Mouse (Mus musculus) lung, postnatal 0 days (tissue): ENCODE measurements around the gene Gse1. TPM values are rescaled to one million over a fixed set of nuclear protein-coding genes. Genes with fewer than 3 reads are reported as not detected.
A peak's percentile ranks its signal among the peaks of the same experiment; 100 is the strongest.

Experiments used
- ATAC-seq: fragments of 200-750 bp; cut with Nextera tagmentation; 2 replicates; pipeline ENCODE4 v1.8.0; 2017; ENCODE audit warnings: moderate library complexity
- DNase-seq: peaks from one replicate; pipeline ENCODE4 v3.0.0-alpha.2; 2016; ENCODE audit warnings: low spot score
- H3K27ac ChIP-seq: fragments of 300-500 bp; sonication (generic); 2 replicates; pipeline ENCODE4 v1.5.1; 2014; ENCODE audit warnings: antibody characterized with exemption, mild to moderate bottlenecking, low read length, mixed read lengths
- H3K27me3 ChIP-seq: fragments of 300-500 bp; sonication (generic); replicated peaks from 2 replicates; pipeline ENCODE4 v1.6.1; 2014; ENCODE audit warnings: low read length, mixed read lengths; ENCODE audit not compliant: insufficient read depth
- H3K36me3 ChIP-seq: fragments of 300-500 bp; sonication (generic); 2 replicates; pipeline ENCODE4 v1.6.1; 2014; ENCODE audit warnings: low read length, mixed read lengths; ENCODE audit not compliant: insufficient read depth
- H3K4me1 ChIP-seq: fragments of 300-500 bp; sonication (generic); 2 replicates; pipeline ENCODE4 v1.6.1; 2014; ENCODE audit warnings: antibody characterized with exemption, low read depth, low read length, mixed read lengths; ENCODE audit not compliant: insufficient read depth
- H3K4me2 ChIP-seq: fragments of 300-500 bp; sonication (generic); replicated peaks from 2 replicates; pipeline ENCODE4 v1.6.1; 2014; ENCODE audit warnings: low read depth, mild to moderate bottlenecking, low read length, moderate library complexity, mixed read lengths
- H3K4me3 ChIP-seq: fragments of 300-500 bp; sonication (generic); 2 replicates; pipeline ENCODE4 v1.5.1; 2014; ENCODE audit warnings: low read depth, low read length
- H3K9ac ChIP-seq: fragments of 300-500 bp; sonication (generic); replicated peaks from 2 replicates; pipeline ENCODE4 v1.6.1; 2014; ENCODE audit warnings: low read depth, mild to moderate bottlenecking
- H3K9me3 ChIP-seq: fragments of 300-500 bp; sonication (generic); 2 replicates; pipeline ENCODE4 v1.6.1; 2016; ENCODE audit warnings: low read length, mixed read lengths
- CTCF ChIP-seq: IDR thresholded peaks from 2 replicates; pipeline ENCODE4 v1.5.1; 2016; ENCODE audit warnings: antibody characterized with exemption, mild to moderate bottlenecking
- EP300 ChIP-seq: IDR thresholded peaks from 2 replicates; pipeline ENCODE4 v1.6.1; 2016; ENCODE audit warnings: antibody characterized with exemption, mild to moderate bottlenecking, control low read depth
- WGBS: fragments of 180-500 bp; shearing (Covaris S2); extraction: QIAGEN DNeasy Blood & Tissue Kit; methylation state at CpG from one replicate; pipeline ENCODE4 v1.1.7; 2014; 5-methylcytosine and 5-hydroxymethylcytosine counted together
- polyA plus RNA-seq: library from polyadenylated mRNA; unstranded; fragments of >200 nt; fragmentation: Nextera tagmentation; extraction: Ambion mirVana; gene quantifications from 2 replicates; pipeline ENCODE4 v1.2.1, GENCODE M21; 2015

The Gse1 gene
- polyA plus RNA-seq, 1 experiment from 2014 or later, result 9.9 TPM

DNA sequence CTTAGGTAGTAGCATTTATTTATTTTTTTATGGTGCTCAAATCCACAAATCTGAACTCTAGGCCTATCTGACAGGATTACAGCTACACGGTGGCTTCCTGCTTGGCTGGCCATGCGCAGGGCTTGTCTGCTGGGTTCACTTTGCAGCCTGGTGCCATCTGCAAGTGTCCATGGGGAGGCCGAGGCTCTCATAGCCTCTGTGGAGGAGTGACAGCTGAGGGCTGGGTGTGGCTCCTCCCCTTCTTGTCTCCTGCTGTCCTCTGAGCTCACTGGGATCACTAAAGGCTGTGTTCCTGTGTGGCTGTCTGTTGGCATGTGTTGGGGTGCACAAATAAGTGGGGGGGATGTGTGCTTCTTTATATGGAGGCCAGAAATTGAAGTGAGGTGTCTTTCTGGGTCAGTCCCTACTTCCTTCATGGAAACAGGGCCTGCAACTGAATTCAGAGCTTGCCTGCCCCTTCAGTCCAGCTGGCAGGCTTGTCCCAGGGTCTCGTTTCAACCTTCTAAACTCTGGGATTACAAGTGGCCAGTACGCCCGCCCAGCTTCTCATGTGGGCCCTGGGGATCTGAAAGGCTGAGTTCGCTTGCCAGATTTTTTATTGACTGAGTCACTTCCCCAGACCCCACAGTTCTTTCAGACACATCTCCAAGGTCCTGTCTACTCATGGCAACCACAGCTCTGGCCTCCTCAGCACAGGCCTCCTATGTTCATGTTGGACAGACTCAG lies 12.7 kb upstream of the Gse1 start:
- TF ChIP-seq EP300 (no peak), CTCF (no peak)
- Histone ChIP-seq H3K9me3 (no peaks in the 10 kb centered on the region), H3K27ac (no peak overlapping the region), H3K4me1 (no peaks in the 10 kb centered on the region), H3K9ac (no peak overlapping the region), H3K27me3 (no peaks in the 10 kb centered on the region), H3K36me3 (no peaks in the 10 kb centered on the region), H3K4me3 (no peak overlapping the region), H3K4me2 (no peak overlapping the region)
- ATAC-seq, result 0 out of 2 replicates have a peak, but pooled peaks have one; percentile 23
- DNase-seq, result peak; percentile 45
- 49% methylated on average over 7 of the region's 7 CpGs for WGBS

DNA sequence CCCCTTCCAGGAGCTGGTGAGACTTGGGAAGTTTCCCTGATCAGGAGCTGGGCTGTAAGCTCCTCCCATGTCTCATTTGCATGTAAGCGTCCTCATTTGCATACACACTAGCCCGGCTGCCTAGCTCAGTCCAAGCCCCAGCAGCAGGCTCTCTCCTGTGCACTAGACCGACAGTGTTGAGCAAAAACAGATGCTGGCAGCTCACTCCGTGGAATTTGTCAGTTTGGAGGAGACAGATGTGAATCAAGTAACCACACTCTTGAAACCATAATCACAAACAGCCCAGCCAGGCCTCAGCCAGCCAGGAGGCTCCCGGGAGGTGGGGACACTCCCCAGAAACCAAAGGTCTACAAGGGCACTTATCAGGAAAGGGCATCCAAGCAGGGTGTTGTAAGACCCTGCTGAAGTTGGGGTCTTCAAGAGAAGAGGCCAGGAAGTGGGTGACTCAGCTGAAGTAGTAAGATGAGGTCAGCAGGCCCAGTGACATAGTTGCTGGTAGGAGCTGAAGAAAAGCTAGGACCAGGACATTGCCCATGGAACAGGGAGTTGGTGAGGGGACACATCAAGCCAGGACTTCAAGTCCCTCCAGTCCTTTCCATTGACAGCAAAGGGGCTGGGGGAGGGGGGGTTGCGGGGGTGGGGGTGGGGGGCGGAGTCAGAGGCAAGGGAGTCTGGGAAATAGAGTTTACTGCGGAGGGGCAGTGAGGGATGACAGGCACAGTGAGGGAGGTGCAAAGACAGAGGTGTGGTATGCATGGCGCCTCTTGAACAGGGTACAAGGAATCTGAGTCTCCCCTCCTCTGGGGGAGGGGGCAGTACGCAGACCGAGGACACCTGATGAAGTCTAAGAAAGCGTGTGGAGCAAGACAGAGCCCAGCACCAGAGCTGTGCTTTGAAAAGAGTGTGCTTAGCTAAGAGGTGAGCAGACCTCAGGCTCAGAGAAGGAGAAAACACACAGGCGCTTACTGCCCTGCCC lies 11.1 kb upstream of the Gse1 start:
- Histone ChIP-seq H3K4me1 (no peaks in the 10 kb centered on the region), H3K9ac (no peak overlapping the region), H3K4me2 (no peak overlapping the region), H3K27me3 (no peaks in the 10 kb centered on the region), H3K9me3 (no peaks in the 10 kb centered on the region), H3K4me3 (no peak overlapping the region), H3K27ac (peak overlapping the region; percentile 51), H3K36me3 (no peaks in the 10 kb centered on the region)
- TF ChIP-seq CTCF (no peak), EP300 (0 out of 2 replicates have a peak, but pooled peaks have one; percentile 36)
- DNase-seq, result peak; percentile 89
- WGBS, result 19% methylated on average over 13 of the region's 13 CpGs
- ATAC-seq, result peak; percentile 85

DNA sequence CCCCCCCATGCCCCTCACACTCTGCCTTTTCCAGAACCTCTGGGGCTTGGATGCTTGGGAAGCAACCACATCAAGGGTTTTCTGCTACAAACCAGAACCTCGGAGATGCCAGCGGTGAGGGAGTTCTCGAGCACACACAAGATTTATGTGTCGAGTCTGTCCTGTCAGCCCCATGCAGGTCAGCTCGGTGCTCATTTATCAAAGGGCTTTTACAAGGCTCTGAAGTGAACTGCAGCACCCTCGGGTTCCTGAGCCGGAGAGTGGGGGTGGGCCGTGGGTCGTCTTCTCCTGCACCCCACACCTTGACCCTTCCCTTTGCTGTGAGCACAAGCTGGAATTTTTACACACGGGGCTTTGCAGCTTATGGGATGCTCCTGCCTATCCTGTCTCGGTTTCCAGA lies 5.7 kb upstream of the Gse1 start:
- no peak overlapping the region for H3K4me2 ChIP-seq
- no peak for DNase-seq
- H3K27ac ChIP-seq, result no peak overlapping the region
- H3K9ac ChIP-seq, result no peak overlapping the region
- no peaks in the 10 kb centered on the region for H3K4me1 ChIP-seq
- no peaks in the 10 kb centered on the region for H3K9me3 ChIP-seq
- TF ChIP-seq EP300 (no peak), CTCF (no peak)
- WGBS, result 54% methylated on average over 11 of the region's 11 CpGs
- no peaks in the 10 kb centered on the region for H3K27me3 ChIP-seq
- ATAC-seq, result no peak
- H3K4me3 ChIP-seq, result no peak overlapping the region
- no peaks in the 10 kb centered on the region for H3K36me3 ChIP-seq

DNA sequence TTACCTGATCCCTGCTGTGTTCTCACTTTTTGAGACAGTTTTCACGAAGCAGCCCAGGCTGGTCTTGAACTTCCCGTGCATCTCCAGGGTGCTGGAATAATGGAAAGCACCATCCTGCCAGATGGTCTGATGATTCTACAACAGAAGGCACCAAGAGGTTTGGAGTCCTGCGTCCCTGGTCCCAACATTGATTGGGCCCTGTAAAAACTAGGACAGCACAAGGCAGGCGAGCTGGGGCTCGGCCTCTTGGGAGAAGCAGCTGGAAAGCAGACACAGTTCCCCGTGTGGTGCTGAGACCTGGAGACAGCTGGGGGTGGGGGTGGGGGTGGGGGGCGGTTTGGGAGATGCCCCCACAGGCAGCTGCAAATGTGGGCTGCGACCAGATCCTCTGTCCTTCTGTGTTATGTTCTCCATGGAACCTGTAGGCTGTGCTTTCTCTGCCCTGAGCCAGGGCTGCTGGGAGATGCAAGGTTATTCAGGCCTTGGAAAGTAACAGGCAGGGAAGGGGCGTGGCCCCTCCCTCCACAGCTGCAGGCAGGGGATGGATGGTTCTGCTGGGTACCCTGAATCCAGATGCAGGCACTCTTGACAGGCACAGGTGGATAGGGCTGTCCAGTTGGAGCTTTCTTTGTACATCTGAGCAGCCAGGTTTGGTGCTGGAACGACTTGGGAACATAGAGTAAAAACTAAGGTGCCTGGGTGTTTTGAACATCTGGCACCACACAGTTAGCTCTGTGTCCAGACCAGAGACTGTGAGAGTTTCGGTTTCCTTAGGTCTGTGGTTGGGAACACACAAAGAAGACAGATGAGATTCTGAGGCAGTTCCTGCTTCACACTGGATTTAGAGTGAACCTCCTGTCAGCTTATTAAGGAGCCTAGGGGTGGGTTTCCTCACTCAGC lies 3.5 kb upstream of the Gse1 start:
- H3K36me3 ChIP-seq, result no peaks in the 10 kb centered on the region
- TF ChIP-seq CTCF (no peak), EP300 (no peak)
- H3K4me2 ChIP-seq, result no peak overlapping the region
- no peak overlapping the region for H3K4me3 ChIP-seq
- 63% methylated on average over 11 of the region's 11 CpGs for WGBS
- DNase-seq, result no peak
- no peak overlapping the region for H3K27ac ChIP-seq
- peaks cover 5% of the 10 kb centered on the region for H3K4me1 ChIP-seq
- H3K9me3 ChIP-seq, result no peaks in the 10 kb centered on the region
- no peak for ATAC-seq
- no peak overlapping the region for H3K9ac ChIP-seq
- H3K27me3 ChIP-seq, result peaks cover 9% of the 10 kb centered on the region; the same call in 1 of the 2 replicates

DNA sequence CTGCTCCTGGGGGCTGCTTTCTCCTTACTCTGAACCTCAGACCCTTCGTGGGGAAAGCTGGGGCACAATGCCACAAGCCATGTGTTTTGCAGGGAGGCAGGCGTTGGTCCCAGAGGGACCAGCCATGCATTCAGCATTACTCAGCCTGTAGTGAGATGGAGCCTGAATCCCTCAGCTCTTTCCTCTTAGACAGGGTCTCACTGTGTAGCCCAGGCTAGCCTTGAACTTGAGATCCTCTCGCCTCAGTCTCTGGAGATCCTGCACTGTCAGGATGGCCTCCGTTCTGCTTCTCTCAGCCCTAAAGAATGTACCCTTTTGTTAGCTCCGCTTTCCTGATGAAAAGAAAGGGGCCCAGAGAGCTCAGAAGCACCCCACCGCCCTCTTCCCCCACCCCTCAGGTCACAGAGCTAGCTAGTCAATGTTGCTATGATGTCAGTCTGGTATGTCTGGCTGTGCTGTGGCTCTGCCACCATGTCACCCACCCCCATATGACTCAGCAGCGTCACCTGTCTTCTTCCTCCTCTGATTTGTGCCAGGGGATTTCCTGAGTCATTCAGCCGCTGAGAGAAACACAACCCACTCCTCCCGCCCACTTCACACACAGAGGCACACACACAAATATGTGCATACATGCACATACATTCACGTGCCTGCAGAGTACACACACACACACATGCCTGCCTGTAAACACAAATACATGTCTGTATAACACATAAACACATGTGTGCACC lies 2.7 kb upstream of the Gse1 start:
- Histone ChIP-seq H3K27ac (no peak overlapping the region), H3K36me3 (no peaks in the 10 kb centered on the region), H3K4me3 (no peak overlapping the region), H3K9me3 (no peaks in the 10 kb centered on the region), H3K27me3 (peaks cover 10% of the 10 kb centered on the region; the same call in 1 of the 2 replicates), H3K9ac (no peak overlapping the region), H3K4me1 (peaks cover 10% of the 10 kb centered on the region), H3K4me2 (no peak overlapping the region)
- DNase-seq, result peak; percentile 46
- 60% methylated on average over 10 of the region's 10 CpGs for WGBS
- no peak for ATAC-seq
- no peak for TF ChIP-seq EP300
- TF ChIP-seq CTCF, result no peak
